Mouse (Mus musculus): Measurements from ENCODE around the gene Atp2b4. TPM values are rescaled to one million over a fixed set of nuclear protein-coding genes. Genes with fewer than 3 reads are reported as not detected.
A peak's percentile ranks its signal among the peaks of the same experiment; 100 is the strongest.
"Not testable (repeated sequence)": the region's sequence is repeated elsewhere in the genome, so short reads cannot be mapped to it uniquely, and the experiment has no call there.

The Atp2b4 gene
- polyA plus RNA-seq, 1 experiment from 2014 or later = 23.4 TPM

DNA sequence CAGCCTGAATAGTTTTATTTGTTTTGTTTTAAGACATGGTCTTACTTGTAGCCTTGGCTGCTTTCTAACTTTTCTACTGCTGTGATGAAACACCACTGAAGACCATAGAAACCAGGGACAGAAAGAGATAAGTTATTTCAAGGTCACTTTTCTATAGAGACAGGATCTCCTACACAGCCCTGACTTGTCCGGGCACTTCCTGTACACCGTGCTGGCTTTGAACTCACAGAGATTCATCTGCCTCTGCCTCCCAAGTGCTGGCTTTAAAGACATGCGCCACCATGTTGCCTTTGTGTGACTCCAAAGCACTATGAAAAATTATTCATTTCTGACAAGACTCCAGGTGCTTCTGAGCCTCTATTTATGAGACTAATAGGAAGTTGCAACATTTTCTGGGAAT is 129.6 kb downstream of the Atp2b4 start:
- H3K27me3 ChIP-seq (replicated peaks; ENCODE audit: control insufficient read depth, insufficient read depth, low read length) = no peaks in the 10 kb centered on the region
- no peak overlapping the region for H3K4me2 ChIP-seq (ENCODE audit: low read depth, low read length)
- DNase-seq (ENCODE audit: low spot score) (no peak), ATAC-seq (ENCODE audit: low read depth) (no peak)
- WGBS = 89% methylated on average over 3 of the region's 3 CpGs
- H3K27ac ChIP-seq (replicated peaks; ENCODE audit: low read depth, low read length) = no peak overlapping the region
- no peaks in the 10 kb centered on the region for H3K9me3 ChIP-seq (ENCODE audit: control insufficient read depth, low read length)
- H3K9ac ChIP-seq (ENCODE audit: low read depth, low read length) = no peak overlapping the region
- H3K4me3 ChIP-seq (ENCODE audit: low read depth, low read length) = no peak overlapping the region
- no peaks in the 10 kb centered on the region for H3K36me3 ChIP-seq (ENCODE audit: control insufficient read depth, insufficient read depth, low read length)
- H3K4me1 ChIP-seq (ENCODE audit: control insufficient read depth, insufficient read depth, low read length) = no peaks in the 10 kb centered on the region

DNA sequence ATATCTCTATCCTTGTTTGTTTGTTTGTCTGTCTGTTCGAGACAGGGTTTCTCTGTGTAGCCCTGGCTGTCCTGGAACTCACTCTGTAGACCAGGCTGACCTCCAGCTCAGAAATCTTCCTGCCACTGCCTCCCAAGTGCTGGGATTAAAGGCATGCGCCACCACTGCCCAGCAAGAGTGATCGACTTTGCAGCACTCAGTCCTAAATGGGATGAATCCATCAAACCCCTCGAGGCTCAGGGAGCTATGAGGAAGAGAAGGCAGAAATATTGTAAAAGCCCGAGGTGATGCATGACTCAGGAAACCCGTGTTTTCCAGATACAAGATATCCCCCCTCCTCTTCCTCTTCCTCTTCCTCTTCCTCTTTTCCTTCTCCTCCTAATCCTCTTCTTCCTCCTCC is 130.1 kb downstream of the Atp2b4 start:
- no peak for ATAC-seq (ENCODE audit: low read depth)
- no peaks in the 10 kb centered on the region for H3K36me3 ChIP-seq (ENCODE audit: control insufficient read depth, insufficient read depth, low read length)
- no peaks in the 10 kb centered on the region for H3K27me3 ChIP-seq (replicated peaks; ENCODE audit: control insufficient read depth, insufficient read depth, low read length)
- 78% methylated on average over 6 of the region's 6 CpGs for WGBS
- H3K9me3 ChIP-seq (ENCODE audit: control insufficient read depth, low read length) = no peaks in the 10 kb centered on the region
- no peaks in the 10 kb centered on the region for H3K4me1 ChIP-seq (ENCODE audit: control insufficient read depth, insufficient read depth, low read length)
- no peak for DNase-seq (ENCODE audit: low spot score)
- H3K4me3 ChIP-seq (ENCODE audit: low read depth, low read length) = no peak overlapping the region
- no peak overlapping the region for H3K4me2 ChIP-seq (ENCODE audit: low read depth, low read length)
- H3K27ac ChIP-seq (replicated peaks; ENCODE audit: low read depth, low read length) = no peak overlapping the region
- H3K9ac ChIP-seq (ENCODE audit: low read depth, low read length) = no peak overlapping the region

DNA sequence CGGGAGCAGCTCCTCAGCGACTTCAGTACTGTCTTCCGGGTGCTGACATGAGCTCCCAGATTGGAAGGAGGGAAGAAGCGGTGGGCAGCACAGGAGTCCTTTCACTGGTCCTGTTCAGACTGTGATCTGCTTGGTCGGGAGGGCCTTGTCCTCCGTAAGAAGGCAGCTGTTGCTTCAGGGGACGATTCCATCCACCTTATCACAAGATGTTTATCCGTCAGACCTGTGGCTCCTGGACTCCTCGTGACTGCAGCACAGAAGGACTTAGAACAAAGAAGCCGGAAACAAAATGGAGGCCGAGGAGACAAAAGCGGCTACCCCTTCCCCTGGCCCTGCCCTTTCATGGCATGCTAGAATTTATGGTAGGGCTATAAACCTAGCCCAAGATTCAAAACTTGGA is 130.7 kb downstream of the Atp2b4 start:
- H3K4me3 ChIP-seq (ENCODE audit: low read depth, low read length) = no peak overlapping the region
- WGBS = 85% methylated on average over 12 of the region's 12 CpGs
- H3K27me3 ChIP-seq (replicated peaks; ENCODE audit: control insufficient read depth, insufficient read depth, low read length) = no peaks in the 10 kb centered on the region
- no peak overlapping the region for H3K4me2 ChIP-seq (ENCODE audit: low read depth, low read length)
- H3K9ac ChIP-seq (ENCODE audit: low read depth, low read length) = no peak overlapping the region
- no peak overlapping the region for H3K27ac ChIP-seq (replicated peaks; ENCODE audit: low read depth, low read length)
- ATAC-seq (ENCODE audit: low read depth) (no peak), DNase-seq (ENCODE audit: low spot score) (no peak)
- no peaks in the 10 kb centered on the region for H3K36me3 ChIP-seq (ENCODE audit: control insufficient read depth, insufficient read depth, low read length)
- H3K4me1 ChIP-seq (ENCODE audit: control insufficient read depth, insufficient read depth, low read length) = no peaks in the 10 kb centered on the region
- no peaks in the 10 kb centered on the region for H3K9me3 ChIP-seq (ENCODE audit: control insufficient read depth, low read length)

DNA sequence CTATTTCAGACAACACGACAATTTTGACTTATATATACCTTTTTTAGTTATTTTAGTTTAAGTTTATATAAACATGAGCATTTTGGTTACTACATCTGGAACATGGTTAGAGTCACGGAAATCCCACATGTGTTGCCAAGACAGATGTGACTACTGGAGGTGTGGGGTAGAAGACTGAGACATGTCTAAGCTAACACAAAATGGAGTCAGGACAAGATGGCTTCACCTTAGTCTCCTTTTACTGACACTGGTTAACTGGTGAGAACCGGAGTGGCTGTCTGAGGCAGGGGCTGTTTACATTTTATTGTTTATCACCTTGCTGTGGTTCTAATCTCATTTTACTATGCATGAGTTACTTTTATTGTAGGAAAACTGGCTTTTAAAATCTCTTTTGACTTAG is 132.2 kb downstream of the Atp2b4 start:
- H3K9me3 ChIP-seq (ENCODE audit: control insufficient read depth, low read length) = no peaks in the 10 kb centered on the region
- DNase-seq (ENCODE audit: low spot score) (no peak), ATAC-seq (ENCODE audit: low read depth) (no peak)
- no peak overlapping the region for H3K4me3 ChIP-seq (ENCODE audit: low read depth, low read length)
- H3K27me3 ChIP-seq (replicated peaks; ENCODE audit: control insufficient read depth, insufficient read depth, low read length) = no peaks in the 10 kb centered on the region
- H3K9ac ChIP-seq (ENCODE audit: low read depth, low read length) = no peak overlapping the region
- no peak overlapping the region for H3K4me2 ChIP-seq (ENCODE audit: low read depth, low read length)
- H3K4me1 ChIP-seq (ENCODE audit: control insufficient read depth, insufficient read depth, low read length) = no peaks in the 10 kb centered on the region
- H3K27ac ChIP-seq (replicated peaks; ENCODE audit: low read depth, low read length) = no peak overlapping the region
- H3K36me3 ChIP-seq (ENCODE audit: control insufficient read depth, insufficient read depth, low read length) = no peaks in the 10 kb centered on the region
- 80% methylated on average over 3 of the region's 3 CpGs for WGBS

DNA sequence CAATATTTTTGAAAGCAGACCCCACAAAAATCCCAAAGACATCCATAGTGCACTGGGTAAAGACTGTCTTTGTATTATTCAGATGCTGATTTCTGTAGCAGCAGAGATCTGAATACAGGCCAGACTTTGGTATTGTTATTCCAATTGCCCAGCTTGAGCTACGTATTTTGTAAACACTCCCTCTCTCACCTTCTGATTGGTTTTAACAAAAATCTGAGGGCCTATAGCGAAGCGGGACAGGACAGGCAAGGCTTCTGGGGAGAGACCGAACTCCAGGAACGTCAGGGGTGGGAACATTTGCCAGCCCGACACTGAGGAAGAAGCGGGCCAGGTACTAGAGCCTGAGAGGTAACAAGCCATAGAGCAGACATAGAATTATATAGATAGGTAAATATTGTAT is 133.1 kb downstream of the Atp2b4 start:
- DNase-seq (ENCODE audit: low spot score) (no peak), ATAC-seq (ENCODE audit: low read depth) (no peak)
- no peak overlapping the region for H3K9ac ChIP-seq (ENCODE audit: low read depth, low read length)
- 44% methylated on average over 7 of the region's 7 CpGs for WGBS
- no peaks in the 10 kb centered on the region for H3K27me3 ChIP-seq (replicated peaks; ENCODE audit: control insufficient read depth, insufficient read depth, low read length)
- no peak overlapping the region for H3K27ac ChIP-seq (replicated peaks; ENCODE audit: low read depth, low read length)
- H3K36me3 ChIP-seq (ENCODE audit: control insufficient read depth, insufficient read depth, low read length) = no peaks in the 10 kb centered on the region
- H3K4me1 ChIP-seq (ENCODE audit: control insufficient read depth, insufficient read depth, low read length) = no peaks in the 10 kb centered on the region
- H3K4me3 ChIP-seq (ENCODE audit: low read depth, low read length) = no peak overlapping the region
- H3K9me3 ChIP-seq (ENCODE audit: control insufficient read depth, low read length) = no peaks in the 10 kb centered on the region
- no peak overlapping the region for H3K4me2 ChIP-seq (ENCODE audit: low read depth, low read length)

DNA sequence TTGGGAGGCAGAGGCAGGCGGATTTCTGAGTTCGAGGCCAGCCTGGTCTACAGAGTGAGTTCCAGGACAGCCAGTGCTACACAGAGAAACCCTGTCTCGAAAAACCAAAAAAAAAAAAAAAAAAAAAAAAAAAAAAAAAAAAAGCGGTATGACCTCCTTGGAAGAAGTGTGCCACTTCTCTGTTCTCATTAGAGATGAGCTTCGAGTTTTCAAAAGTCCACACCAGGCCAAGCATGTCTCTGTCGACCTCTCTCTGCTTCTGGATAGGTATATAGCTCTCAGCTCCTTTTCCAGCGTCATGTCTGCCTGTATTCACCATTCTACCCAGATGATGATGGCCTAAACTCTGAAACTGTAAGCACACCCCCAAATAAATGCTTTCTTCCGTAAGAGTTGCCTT is 135.1 kb downstream of the Atp2b4 start:
- ATAC-seq (ENCODE audit: low read depth); DNase-seq (ENCODE audit: low spot score); H3K36me3 ChIP-seq (ENCODE audit: control insufficient read depth, insufficient read depth, low read length); H3K27me3 ChIP-seq (replicated peaks; ENCODE audit: control insufficient read depth, insufficient read depth, low read length); H3K4me3 ChIP-seq (ENCODE audit: low read depth, low read length); H3K9me3 ChIP-seq (ENCODE audit: control insufficient read depth, low read length); H3K9ac ChIP-seq (ENCODE audit: low read depth, low read length); H3K4me2 ChIP-seq (ENCODE audit: low read depth, low read length); H3K4me1 ChIP-seq (ENCODE audit: control insufficient read depth, insufficient read depth, low read length); H3K27ac ChIP-seq (replicated peaks; ENCODE audit: low read depth, low read length): not testable (repeated sequence)
- 78% methylated on average over 7 of the region's 8 CpGs for WGBS

DNA sequence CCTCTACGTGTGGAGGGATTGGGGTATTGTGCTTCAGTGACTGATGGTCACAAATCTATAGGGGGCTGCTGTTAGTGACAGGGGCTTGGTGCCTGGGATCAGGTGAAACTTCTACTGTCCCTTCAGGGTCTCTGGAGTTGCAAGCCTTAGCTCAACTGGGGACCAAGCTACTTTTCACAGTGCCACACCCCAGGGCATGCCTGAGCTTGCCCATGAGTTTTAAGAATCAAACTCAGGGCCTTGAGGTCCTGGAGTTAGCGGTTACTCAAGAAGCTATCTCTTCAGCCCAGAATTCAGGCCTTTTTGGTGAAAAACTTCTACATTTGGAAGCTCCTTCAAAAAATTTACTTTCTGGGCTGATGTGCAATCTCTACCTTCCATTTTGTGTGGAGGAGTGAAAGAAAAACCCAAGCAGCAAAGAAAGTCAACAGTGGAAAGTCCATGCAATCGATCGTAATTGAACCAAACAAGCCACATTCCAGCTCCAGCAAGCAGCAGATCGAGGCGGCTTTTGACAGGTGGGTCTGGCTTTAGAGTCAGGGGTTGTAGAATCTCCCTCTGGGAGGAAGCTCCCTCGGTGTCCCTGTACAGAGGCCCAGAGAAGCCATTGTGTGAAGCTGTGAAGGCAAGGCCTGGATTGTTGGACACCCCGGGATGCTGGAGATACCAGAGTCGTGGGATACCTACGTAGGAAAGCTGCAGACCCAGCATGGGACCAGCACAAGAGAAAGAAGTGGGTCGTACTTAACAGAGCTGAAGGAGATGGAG is 136.5 kb downstream of the Atp2b4 start:
- no peak for ATAC-seq (ENCODE audit: low read depth)
- Histone ChIP-seq H3K27ac (replicated peaks; ENCODE audit: low read depth, low read length) (peak overlapping the region; percentile 44; the same call in 1 of the 2 replicates), H3K4me1 (ENCODE audit: control insufficient read depth, insufficient read depth, low read length) (peaks cover 6% of the 10 kb centered on the region), H3K27me3 (replicated peaks; ENCODE audit: control insufficient read depth, insufficient read depth, low read length) (no peaks in the 10 kb centered on the region), H3K4me2 (ENCODE audit: low read depth, low read length) (no peak overlapping the region), H3K36me3 (ENCODE audit: control insufficient read depth, insufficient read depth, low read length) (peaks cover 2% of the 10 kb centered on the region; the same call in 1 of the 2 replicates), H3K9me3 (ENCODE audit: control insufficient read depth, low read length) (no peaks in the 10 kb centered on the region), H3K9ac (ENCODE audit: low read depth, low read length) (no peak overlapping the region), H3K4me3 (ENCODE audit: low read depth, low read length) (no peak overlapping the region)
- no peak for DNase-seq (ENCODE audit: low spot score)
- 65% methylated on average over 11 of the region's 11 CpGs for WGBS

DNA sequence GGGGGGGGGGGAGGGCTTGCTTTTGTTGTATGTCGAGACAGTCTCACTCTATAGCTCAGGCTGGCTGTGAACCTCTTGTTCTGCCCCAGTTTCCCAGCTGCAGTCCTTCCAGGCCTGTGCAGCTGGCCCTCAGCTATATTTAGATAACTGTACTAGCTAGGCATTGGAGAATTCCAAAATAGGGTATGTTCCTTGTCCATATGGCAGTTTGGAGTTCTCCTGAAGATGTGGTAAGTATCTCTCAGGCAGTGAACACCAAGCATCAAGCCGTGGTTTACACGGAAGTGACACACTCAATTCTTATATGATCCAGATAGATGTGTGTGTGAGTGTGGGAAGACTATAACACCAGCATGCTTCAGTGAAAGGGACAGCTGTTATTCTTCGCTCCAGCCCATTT is 137.4 kb downstream of the Atp2b4 start:
- peak overlapping the region; percentile 44; the same call in 1 of the 2 replicates for H3K27ac ChIP-seq (replicated peaks; ENCODE audit: low read depth, low read length)
- H3K4me2 ChIP-seq (ENCODE audit: low read depth, low read length) = no peak overlapping the region
- H3K9me3 ChIP-seq (ENCODE audit: control insufficient read depth, low read length) = no peaks in the 10 kb centered on the region
- peaks cover 14% of the 10 kb centered on the region for H3K4me1 ChIP-seq (ENCODE audit: control insufficient read depth, insufficient read depth, low read length)
- DNase-seq (ENCODE audit: low spot score) (peak; percentile 12), ATAC-seq (ENCODE audit: low read depth) (no peak)
- no peaks in the 10 kb centered on the region for H3K27me3 ChIP-seq (replicated peaks; ENCODE audit: control insufficient read depth, insufficient read depth, low read length)
- H3K9ac ChIP-seq (ENCODE audit: low read depth, low read length) = no peak overlapping the region
- 61% methylated on average over 4 of the region's 4 CpGs for WGBS
- no peak overlapping the region for H3K4me3 ChIP-seq (ENCODE audit: low read depth, low read length)
- peaks cover 12% of the 10 kb centered on the region; the same call in 1 of the 2 replicates for H3K36me3 ChIP-seq (ENCODE audit: control insufficient read depth, insufficient read depth, low read length)

DNA sequence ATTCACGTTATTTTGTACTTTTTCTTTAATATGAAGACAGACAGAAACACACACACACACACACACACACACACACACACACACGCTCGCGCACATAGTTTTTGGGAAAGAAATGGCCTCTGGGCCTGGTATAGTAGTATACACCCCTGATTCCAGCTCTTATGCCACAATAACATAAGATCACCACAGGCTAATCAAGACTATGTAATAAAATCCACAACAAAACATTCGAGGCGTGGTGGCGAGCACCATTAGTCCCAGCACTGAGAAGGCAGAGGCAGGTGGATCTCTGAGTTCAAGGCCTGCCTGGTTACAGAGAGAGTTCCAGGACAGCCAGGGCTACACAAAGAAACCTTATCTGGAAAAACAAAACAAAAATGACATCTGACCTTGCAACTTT is 137.9 kb downstream of the Atp2b4 start:
- H3K9ac ChIP-seq (ENCODE audit: low read depth, low read length) = no peak overlapping the region
- no peak overlapping the region; the same call in 1 of the 2 replicates for H3K27ac ChIP-seq (replicated peaks; ENCODE audit: low read depth, low read length)
- H3K4me2 ChIP-seq (ENCODE audit: low read depth, low read length) = no peak overlapping the region
- no peaks in the 10 kb centered on the region for H3K27me3 ChIP-seq (replicated peaks; ENCODE audit: control insufficient read depth, insufficient read depth, low read length)
- H3K9me3 ChIP-seq (ENCODE audit: control insufficient read depth, low read length) = no peaks in the 10 kb centered on the region
- H3K4me3 ChIP-seq (ENCODE audit: low read depth, low read length) = no peak overlapping the region
- DNase-seq (ENCODE audit: low spot score) = no peak
- peaks cover 19% of the 10 kb centered on the region for H3K4me1 ChIP-seq (ENCODE audit: control insufficient read depth, insufficient read depth, low read length)
- WGBS = 95% methylated on average over 7 of the region's 7 CpGs
- H3K36me3 ChIP-seq (ENCODE audit: control insufficient read depth, insufficient read depth, low read length) = peaks cover 17% of the 10 kb centered on the region
- ATAC-seq (ENCODE audit: low read depth) = no peak

All from embryonic facial prominence, embryonic 14.5 days (tissue).